Mouse (Mus musculus): ENCODE measurements around the gene Ttc37. TPM values are rescaled to one million over a fixed set of nuclear protein-coding genes. Genes with fewer than 3 reads are reported as not detected.

Gene Ttc37
- polyA plus RNA-seq, 1 experiment from 2014 or later, result 12.5 TPM

DNA sequence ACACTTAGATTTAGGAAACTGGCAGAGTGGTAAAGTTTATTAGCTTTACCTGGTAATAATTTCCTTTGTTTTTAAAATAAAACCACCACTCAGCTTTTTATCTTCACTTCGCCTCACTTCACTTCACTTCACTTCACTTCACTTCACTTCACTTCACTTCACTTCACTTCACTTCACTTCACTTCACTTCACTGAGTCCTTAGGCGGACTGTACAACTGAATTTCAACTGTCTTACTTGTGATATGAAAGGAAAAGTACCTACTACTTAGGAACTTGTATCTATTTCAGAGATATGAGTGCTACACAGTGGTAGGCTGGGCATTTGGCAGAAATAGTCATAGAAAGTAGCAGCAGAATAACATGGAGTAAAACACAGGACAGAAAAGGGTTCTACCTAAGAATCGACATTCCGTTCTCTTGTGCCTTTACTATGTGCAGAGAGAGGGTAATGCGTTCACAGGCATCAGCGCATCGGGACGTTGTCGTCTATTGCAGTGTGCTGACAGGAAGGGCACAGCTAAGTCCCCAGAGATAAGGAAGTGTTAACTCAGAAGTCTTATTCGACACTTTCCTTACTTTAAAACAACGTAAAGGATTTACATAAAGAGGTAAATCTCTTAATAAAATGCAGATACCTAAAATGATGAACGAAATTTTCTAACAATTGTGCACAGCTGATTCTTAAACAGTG is 42.7 kb downstream of the Ttc37 start:
- Histone ChIP-seq H3K4me1 (replicated peaks; ENCODE audit: control insufficient read depth, insufficient read depth, low read length) (no peaks in the 10 kb centered on the region), H3K9me3 (ENCODE audit: control insufficient read depth, low read length) (no peaks in the 10 kb centered on the region), H3K4me3 (ENCODE audit: low read depth, low read length) (no peak overlapping the region), H3K4me2 (no peak overlapping the region), H3K27me3 (replicated peaks; ENCODE audit: control insufficient read depth, insufficient read depth, low read length) (no peaks in the 10 kb centered on the region), H3K9ac (ENCODE audit: low read depth, low read length) (no peak overlapping the region), H3K36me3 (ENCODE audit: control insufficient read depth, insufficient read depth, low read length) (peaks cover 2% of the 10 kb centered on the region; the same call in 1 of the 2 replicates), H3K27ac (ENCODE audit: low read depth, low read length) (no peak overlapping the region)
- no peak for DNase-seq (ENCODE audit: low spot score)
- ATAC-seq (replicated peaks; ENCODE audit: low FRiP score), result no peak
- 85% methylated on average over 12 of the region's 12 CpGs for WGBS

DNA sequence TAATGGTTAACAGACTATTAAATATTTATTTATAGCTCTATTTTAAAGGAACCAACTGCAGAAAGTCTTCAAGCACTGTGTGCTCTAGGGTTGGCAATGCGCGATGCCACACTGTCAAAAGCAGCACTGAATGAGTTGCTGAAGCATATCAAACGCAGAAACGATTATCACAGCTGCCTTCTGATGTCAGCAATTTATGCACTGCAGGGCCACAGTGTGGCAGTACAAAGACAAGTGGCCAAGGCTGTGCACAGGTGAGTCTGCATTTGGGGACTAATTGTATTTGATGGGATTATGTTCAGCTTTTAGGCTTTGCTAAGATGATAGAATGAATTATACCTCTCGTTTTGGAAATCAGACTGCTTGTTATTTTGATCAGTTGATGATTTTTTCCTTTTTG is 51.9 kb downstream of the Ttc37 start:
- Histone ChIP-seq H3K4me2 (no peak overlapping the region), H3K9me3 (ENCODE audit: control insufficient read depth, low read length) (no peaks in the 10 kb centered on the region), H3K36me3 (ENCODE audit: control insufficient read depth, insufficient read depth, low read length) (peaks cover 11% of the 10 kb centered on the region; the same call in 1 of the 2 replicates), H3K4me3 (ENCODE audit: low read depth, low read length) (no peak overlapping the region), H3K4me1 (replicated peaks; ENCODE audit: control insufficient read depth, insufficient read depth, low read length) (no peaks in the 10 kb centered on the region), H3K27ac (ENCODE audit: low read depth, low read length) (no peak overlapping the region), H3K9ac (ENCODE audit: low read depth, low read length) (no peak overlapping the region), H3K27me3 (replicated peaks; ENCODE audit: control insufficient read depth, insufficient read depth, low read length) (no peaks in the 10 kb centered on the region)
- ATAC-seq (replicated peaks; ENCODE audit: low FRiP score), result no peak
- no peak for DNase-seq (ENCODE audit: low spot score)
- 92% methylated on average over 5 of the region's 5 CpGs for WGBS

DNA sequence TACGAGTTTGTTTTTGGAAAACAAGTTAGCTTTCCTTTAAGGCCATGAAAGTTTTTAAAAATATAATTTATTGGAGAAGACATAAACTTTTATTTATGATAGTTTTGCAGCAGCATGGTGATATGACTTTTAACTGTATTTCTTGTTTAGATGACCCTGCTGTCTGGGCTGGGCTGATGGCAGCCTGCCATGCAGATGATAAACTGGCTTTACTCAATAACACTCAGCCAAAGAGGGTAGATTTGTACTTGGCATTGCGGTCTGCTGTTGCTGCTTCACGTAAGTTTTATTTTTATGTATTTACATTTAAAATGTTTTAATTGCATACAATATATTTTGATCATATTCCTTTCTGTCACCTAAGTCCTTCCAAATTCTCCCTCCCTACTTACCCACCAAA is 58.6 kb downstream of the Ttc37 start:
- Histone ChIP-seq H3K27me3 (replicated peaks; ENCODE audit: control insufficient read depth, insufficient read depth, low read length) (no peaks in the 10 kb centered on the region), H3K27ac (ENCODE audit: low read depth, low read length) (no peak overlapping the region), H3K9me3 (ENCODE audit: control insufficient read depth, low read length) (no peaks in the 10 kb centered on the region), H3K36me3 (ENCODE audit: control insufficient read depth, insufficient read depth, low read length) (peaks cover 10% of the 10 kb centered on the region; the same call in 1 of the 2 replicates), H3K9ac (ENCODE audit: low read depth, low read length) (no peak overlapping the region), H3K4me3 (ENCODE audit: low read depth, low read length) (no peak overlapping the region), H3K4me2 (no peak overlapping the region), H3K4me1 (replicated peaks; ENCODE audit: control insufficient read depth, insufficient read depth, low read length) (no peaks in the 10 kb centered on the region)
- no peak for ATAC-seq (replicated peaks; ENCODE audit: low FRiP score)
- no peak for DNase-seq (ENCODE audit: low spot score)
- WGBS, result 95% methylated on average over 3 of the region's 3 CpGs

DNA sequence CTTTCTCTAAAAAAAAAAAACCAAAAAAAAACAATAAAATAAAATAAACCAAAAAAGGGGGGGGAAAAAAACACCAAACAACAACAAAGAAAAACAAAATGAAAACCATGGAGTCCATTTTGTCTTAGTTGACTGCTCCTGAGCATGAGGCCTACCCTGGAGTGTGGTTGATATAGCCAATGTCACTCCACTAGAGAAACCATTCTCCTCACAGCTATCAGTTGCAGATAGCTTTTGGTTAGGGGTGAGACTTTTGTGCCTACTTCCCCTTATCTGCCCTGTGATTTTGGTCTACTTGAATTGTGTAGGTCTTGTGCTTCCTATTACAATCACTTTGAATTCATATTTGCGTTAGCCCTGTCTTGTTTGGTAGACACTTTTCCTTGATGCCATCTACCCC is 59.0 kb downstream of the Ttc37 start:
- H3K36me3 ChIP-seq (ENCODE audit: control insufficient read depth, insufficient read depth, low read length), result peaks cover 10% of the 10 kb centered on the region; the same call in 1 of the 2 replicates
- H3K4me2 ChIP-seq, result no peak overlapping the region
- no peaks in the 10 kb centered on the region for H3K9me3 ChIP-seq (ENCODE audit: control insufficient read depth, low read length)
- H3K9ac ChIP-seq (ENCODE audit: low read depth, low read length), result no peak overlapping the region
- no peaks in the 10 kb centered on the region for H3K4me1 ChIP-seq (replicated peaks; ENCODE audit: control insufficient read depth, insufficient read depth, low read length)
- ATAC-seq (replicated peaks; ENCODE audit: low FRiP score), result no peak
- no peak overlapping the region for H3K27ac ChIP-seq (ENCODE audit: low read depth, low read length)
- no peak for DNase-seq (ENCODE audit: low spot score)
- no peaks in the 10 kb centered on the region for H3K27me3 ChIP-seq (replicated peaks; ENCODE audit: control insufficient read depth, insufficient read depth, low read length)
- no peak overlapping the region for H3K4me3 ChIP-seq (ENCODE audit: low read depth, low read length)
- WGBS, result 97% methylated on average over 1 of the region's 1 CpGs

DNA sequence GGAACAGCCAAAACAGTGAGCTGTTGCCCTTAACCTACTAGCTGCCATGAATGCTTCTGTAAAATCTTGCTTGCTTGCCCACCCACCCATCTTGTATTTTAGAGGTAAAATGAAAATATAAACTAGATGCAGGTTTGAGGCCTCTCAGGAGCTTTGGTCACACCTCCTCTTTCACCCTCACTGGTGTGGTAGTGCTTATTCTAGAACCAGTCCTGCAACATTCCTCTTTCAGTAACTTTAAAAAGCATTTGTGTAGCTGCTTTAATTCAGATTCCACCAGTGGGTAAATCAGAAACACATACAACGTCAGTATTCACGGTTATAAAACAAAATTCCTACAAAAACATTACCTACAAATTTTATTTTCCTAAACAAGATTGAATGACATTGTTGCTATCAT is 62.1 kb downstream of the Ttc37 start:
- Histone ChIP-seq H3K4me3 (ENCODE audit: low read depth, low read length) (no peak overlapping the region), H3K9me3 (ENCODE audit: control insufficient read depth, low read length) (no peaks in the 10 kb centered on the region), H3K27me3 (replicated peaks; ENCODE audit: control insufficient read depth, insufficient read depth, low read length) (no peaks in the 10 kb centered on the region), H3K9ac (ENCODE audit: low read depth, low read length) (no peak overlapping the region), H3K36me3 (ENCODE audit: control insufficient read depth, insufficient read depth, low read length) (peaks cover 4% of the 10 kb centered on the region; the same call in 1 of the 2 replicates), H3K27ac (ENCODE audit: low read depth, low read length) (no peak overlapping the region), H3K4me1 (replicated peaks; ENCODE audit: control insufficient read depth, insufficient read depth, low read length) (no peaks in the 10 kb centered on the region), H3K4me2 (no peak overlapping the region)
- WGBS, result 90% methylated on average over 2 of the region's 2 CpGs
- ATAC-seq (replicated peaks; ENCODE audit: low FRiP score) (no peak), DNase-seq (ENCODE audit: low spot score) (no peak)

DNA sequence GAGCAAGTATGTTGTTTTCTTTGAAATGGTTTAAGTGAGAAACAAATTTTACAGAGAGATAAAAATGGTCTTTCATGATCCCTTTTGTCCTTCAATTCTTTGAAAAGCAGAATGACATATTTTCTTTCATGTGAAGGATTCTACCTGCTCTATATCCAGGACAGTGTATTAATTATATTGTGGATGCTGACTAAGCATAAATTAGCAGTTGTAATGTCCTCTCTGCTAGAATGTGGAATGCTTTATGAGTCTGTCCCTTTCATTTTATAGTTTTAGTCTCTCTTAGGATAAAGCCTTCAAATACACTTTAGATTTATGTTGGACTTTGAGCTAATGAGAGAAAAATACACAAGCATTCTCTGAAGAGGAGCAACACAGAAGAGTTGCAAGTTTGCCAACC is 75.8 kb downstream of the Ttc37 start:
- Histone ChIP-seq H3K4me2 (no peak overlapping the region), H3K9me3 (ENCODE audit: control insufficient read depth, low read length) (no peaks in the 10 kb centered on the region), H3K36me3 (ENCODE audit: control insufficient read depth, insufficient read depth, low read length) (peaks cover 16% of the 10 kb centered on the region), H3K4me1 (replicated peaks; ENCODE audit: control insufficient read depth, insufficient read depth, low read length) (no peaks in the 10 kb centered on the region), H3K9ac (ENCODE audit: low read depth, low read length) (no peak overlapping the region), H3K27ac (ENCODE audit: low read depth, low read length) (no peak overlapping the region), H3K27me3 (replicated peaks; ENCODE audit: control insufficient read depth, insufficient read depth, low read length) (no peaks in the 10 kb centered on the region), H3K4me3 (ENCODE audit: low read depth, low read length) (no peak overlapping the region)
- ATAC-seq (replicated peaks; ENCODE audit: low FRiP score), result no peak
- DNase-seq (ENCODE audit: low spot score), result no peak

DNA sequence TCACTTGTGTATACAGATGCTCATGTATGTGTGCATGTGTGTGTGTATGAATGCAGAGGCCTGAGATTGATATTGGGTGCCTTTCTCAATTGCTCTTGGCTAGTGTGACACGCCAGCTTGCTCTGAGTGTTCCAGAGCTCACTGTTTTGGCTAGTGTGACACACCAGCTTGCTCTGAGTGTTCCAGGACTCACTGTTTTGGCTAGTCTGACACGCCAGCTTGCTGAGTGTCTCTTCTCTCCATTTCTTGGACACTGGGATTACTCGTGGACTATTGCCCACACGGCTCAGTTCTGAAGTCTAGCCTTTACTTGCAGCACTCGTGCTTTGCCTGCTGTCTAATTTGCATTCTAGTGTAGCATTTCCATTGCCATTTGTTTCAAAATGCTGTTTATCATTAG is 80.2 kb downstream of the Ttc37 start:
- H3K4me2 ChIP-seq, result no peak overlapping the region
- no peak overlapping the region for H3K27ac ChIP-seq (ENCODE audit: low read depth, low read length)
- H3K4me3 ChIP-seq (ENCODE audit: low read depth, low read length), result no peak overlapping the region
- ATAC-seq (replicated peaks; ENCODE audit: low FRiP score), result no peak
- H3K4me1 ChIP-seq (replicated peaks; ENCODE audit: control insufficient read depth, insufficient read depth, low read length), result no peaks in the 10 kb centered on the region
- H3K9me3 ChIP-seq (ENCODE audit: control insufficient read depth, low read length), result no peaks in the 10 kb centered on the region
- H3K27me3 ChIP-seq (replicated peaks; ENCODE audit: control insufficient read depth, insufficient read depth, low read length), result no peaks in the 10 kb centered on the region
- WGBS, result 91% methylated on average over 5 of the region's 5 CpGs
- H3K36me3 ChIP-seq (ENCODE audit: control insufficient read depth, insufficient read depth, low read length), result peaks cover 18% of the 10 kb centered on the region
- H3K9ac ChIP-seq (ENCODE audit: low read depth, low read length), result no peak overlapping the region
- DNase-seq (ENCODE audit: low spot score), result no peak

DNA sequence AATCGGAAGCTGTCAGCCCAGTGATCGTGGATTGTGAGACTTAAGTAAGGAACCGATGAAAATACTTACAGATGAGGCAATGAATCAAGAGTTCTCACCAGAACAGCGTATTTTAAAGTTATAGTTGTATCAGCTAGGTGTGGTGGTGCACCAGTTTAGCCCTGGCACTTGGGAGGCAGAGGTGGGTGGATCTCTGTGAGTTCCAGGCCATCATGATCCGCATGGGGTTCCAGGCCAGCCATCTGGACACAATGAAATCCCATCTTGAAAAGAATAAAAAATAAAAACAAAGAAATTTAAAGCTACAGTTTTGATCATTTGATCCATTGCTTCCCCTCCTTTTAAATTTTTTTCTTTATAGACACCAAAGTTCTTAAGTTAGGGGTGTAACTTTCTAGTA is 89.1 kb downstream of the Ttc37 start:
- no peaks in the 10 kb centered on the region for H3K4me1 ChIP-seq (replicated peaks; ENCODE audit: control insufficient read depth, insufficient read depth, low read length)
- no peaks in the 10 kb centered on the region for H3K27me3 ChIP-seq (replicated peaks; ENCODE audit: control insufficient read depth, insufficient read depth, low read length)
- H3K9ac ChIP-seq (ENCODE audit: low read depth, low read length), result no peak overlapping the region
- no peaks in the 10 kb centered on the region for H3K9me3 ChIP-seq (ENCODE audit: control insufficient read depth, low read length)
- no peak overlapping the region for H3K27ac ChIP-seq (ENCODE audit: low read depth, low read length)
- peaks cover 8% of the 10 kb centered on the region for H3K36me3 ChIP-seq (ENCODE audit: control insufficient read depth, insufficient read depth, low read length)
- no peak for ATAC-seq (replicated peaks; ENCODE audit: low FRiP score)
- H3K4me3 ChIP-seq (ENCODE audit: low read depth, low read length), result no peak overlapping the region
- no peak for DNase-seq (ENCODE audit: low spot score)
- no peak overlapping the region for H3K4me2 ChIP-seq
- 91% methylated on average over 5 of the region's 5 CpGs for WGBS

DNA sequence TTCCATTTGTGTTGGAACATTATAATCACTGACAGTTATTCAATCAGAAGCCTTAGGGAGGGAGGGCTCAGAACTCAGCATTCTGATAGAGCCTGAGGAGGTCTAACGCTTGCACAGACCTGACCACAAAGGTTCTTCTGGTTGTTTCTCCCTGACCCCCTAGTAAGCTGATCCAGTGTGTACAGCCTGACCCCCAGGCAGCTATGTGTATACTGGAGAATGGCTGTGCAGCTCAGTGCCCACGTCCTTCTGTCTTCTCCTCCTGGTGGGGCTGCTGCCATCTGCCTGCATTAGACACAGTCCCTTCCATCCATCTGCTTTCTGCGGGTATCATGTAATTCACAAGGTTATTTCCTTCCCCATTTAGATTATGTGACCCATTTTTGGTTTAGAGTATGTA is 90.7 kb downstream of the Ttc37 start:
- WGBS, result 87% methylated on average over 3 of the region's 3 CpGs
- ATAC-seq (replicated peaks; ENCODE audit: low FRiP score) (no peak), DNase-seq (ENCODE audit: low spot score) (no peak)
- H3K9me3 ChIP-seq (ENCODE audit: control insufficient read depth, low read length), result no peaks in the 10 kb centered on the region
- H3K9ac ChIP-seq (ENCODE audit: low read depth, low read length), result no peak overlapping the region
- peaks cover 8% of the 10 kb centered on the region for H3K36me3 ChIP-seq (ENCODE audit: control insufficient read depth, insufficient read depth, low read length)
- no peaks in the 10 kb centered on the region for H3K4me1 ChIP-seq (replicated peaks; ENCODE audit: control insufficient read depth, insufficient read depth, low read length)
- no peak overlapping the region for H3K4me3 ChIP-seq (ENCODE audit: low read depth, low read length)
- H3K4me2 ChIP-seq, result no peak overlapping the region
- H3K27ac ChIP-seq (ENCODE audit: low read depth, low read length), result no peak overlapping the region
- no peaks in the 10 kb centered on the region for H3K27me3 ChIP-seq (replicated peaks; ENCODE audit: control insufficient read depth, insufficient read depth, low read length)

Data from liver, embryonic 11.5 days (tissue).